Mouse (Mus musculus): ENCODE measurements around the gene Vstm2l.

DNA sequence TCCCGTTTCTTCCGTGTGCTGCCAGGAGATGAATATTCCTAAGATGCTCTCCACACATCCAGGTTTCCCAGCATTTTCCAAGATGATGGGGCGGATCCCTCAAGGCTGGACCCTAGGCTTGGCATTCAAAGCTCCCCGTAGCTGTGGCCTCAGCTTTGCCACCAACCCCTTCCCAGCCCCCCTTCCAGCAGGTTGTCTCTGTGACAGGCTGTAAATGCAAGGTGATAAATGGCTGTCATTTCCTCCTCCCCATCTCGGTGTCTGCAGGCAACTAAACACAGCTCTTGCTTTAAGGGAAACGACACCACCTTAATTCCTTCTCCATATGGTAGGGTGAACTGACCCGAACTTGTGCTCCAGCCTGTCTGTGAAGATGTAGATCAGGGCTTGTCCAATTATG is 61.1 kb downstream of the Vstm2l start:
- TF ChIP-seq CTCF (IDR thresholded peaks at IDR 0.05; ENCODE audit: low read depth, low read length) (no peak), POLR2A (IDR thresholded peaks at IDR 0.05; ENCODE audit: insufficient read depth, low read length) (no peak)

All from ES-Bruce4 (cell line).